Mouse (Mus musculus) intestine, postnatal 0 days (tissue): ENCODE results near the gene Tcl1b5. TPM values are rescaled to one million over a fixed set of nuclear protein-coding genes. Genes with fewer than 3 reads are reported as not detected.
"Not testable (repeated sequence)": the region's sequence is repeated elsewhere in the genome, so short reads cannot be mapped to it uniquely, and the experiment has no call there.

Experiments
- ATAC-seq: fragments of 200-750 bp; cut with Nextera tagmentation; 2 replicates; pipeline ENCODE4 v1.8.0; 2017; ENCODE audit warnings: mild to moderate bottlenecking, moderate TSS enrichment, moderate library complexity
- H3K27ac ChIP-seq: fragments of 300-500 bp; sonication (generic); 2 replicates; pipeline ENCODE4 v1.5.1; 2014; ENCODE audit warnings: mild to moderate bottlenecking, low read depth, low read length, moderate library complexity
- H3K27me3 ChIP-seq: fragments of 300-500 bp; sonication (generic); replicated peaks from 2 replicates; pipeline ENCODE4 v1.6.1; 2014; ENCODE audit warnings: low read length, mixed read lengths; ENCODE audit not compliant: control insufficient read depth, insufficient read depth
- H3K36me3 ChIP-seq: fragments of 300-500 bp; sonication (generic); 2 replicates; pipeline ENCODE4 v1.6.1; 2014; ENCODE audit warnings: mild to moderate bottlenecking, moderate library complexity; ENCODE audit not compliant: control insufficient read depth, insufficient read depth
- H3K4me1 ChIP-seq: fragments of 300-500 bp; sonication (generic); replicated peaks from 2 replicates; pipeline ENCODE4 v1.6.1; 2014; ENCODE audit warnings: antibody characterized with exemption, low read length, mixed read lengths; ENCODE audit not compliant: control insufficient read depth, insufficient read depth
- H3K4me2 ChIP-seq: fragments of 300-500 bp; sonication (generic); replicated peaks from 2 replicates; pipeline ENCODE4 v1.6.1; 2014; ENCODE audit warnings: low read depth, mild to moderate bottlenecking, moderate library complexity
- H3K4me3 ChIP-seq: fragments of 300-500 bp; sonication (generic); 2 replicates; pipeline ENCODE4 v1.5.1; 2014; ENCODE audit warnings: low read depth, low read length
- H3K9ac ChIP-seq: fragments of 300-500 bp; sonication (generic); 2 replicates; pipeline ENCODE4 v1.6.1; 2014; ENCODE audit warnings: mild to moderate bottlenecking, low read depth, low read length
- H3K9me3 ChIP-seq: fragments of 300-500 bp; sonication (generic); 2 replicates; pipeline ENCODE4 v1.6.1; 2016; ENCODE audit warnings: mixed run types; ENCODE audit not compliant: control insufficient read depth
- CTCF ChIP-seq: sonication (generic); IDR thresholded peaks from 2 replicates; pipeline ENCODE4 v1.5.1; 2016; ENCODE audit warnings: low read depth, mild to moderate bottlenecking, control low read depth, antibody characterized with exemption, moderate library complexity
- WGBS: fragments of 180-500 bp; shearing (Covaris S2); extraction: QIAGEN DNeasy Blood & Tissue Kit; methylation state at CpG from one replicate; pipeline ENCODE4 v1.1.7; 2014; 5-methylcytosine and 5-hydroxymethylcytosine counted together
- polyA plus RNA-seq: library from polyadenylated mRNA; unstranded; fragments of >200 nt; fragmentation: Nextera tagmentation; extraction: Ambion mirVana; gene quantifications from 2 replicates; pipeline ENCODE4 v1.2.1, GENCODE M21; 2015

Tcl1b5 gene
- not detected in 2 replicates for polyA plus RNA-seq

DNA sequence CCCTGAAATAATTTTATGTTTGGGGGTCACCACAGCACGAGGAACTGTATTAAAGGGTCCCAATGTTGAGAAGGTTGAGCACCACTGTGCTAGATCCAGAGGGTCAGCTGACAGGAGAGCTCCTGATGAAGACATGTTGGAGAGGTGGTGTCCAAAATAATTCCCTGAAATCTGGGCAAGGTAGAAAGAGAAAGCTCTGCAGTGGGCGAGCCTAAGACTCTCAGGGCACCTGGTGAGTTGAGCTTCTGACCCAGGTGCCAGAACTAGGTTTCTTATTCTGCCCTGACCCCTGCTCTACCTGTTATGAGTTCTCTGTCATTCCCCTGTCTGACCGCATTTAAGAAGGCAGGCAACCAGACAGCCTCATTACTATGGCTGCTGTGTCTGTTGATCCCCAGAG lies at the start of gene Tcl1b5:
Tcl1b5 (plus strand) TSS at position 301 of the 400 bp plus-strand sequence.
- WGBS = 51% methylated on average over 3 of the region's 3 CpGs
- H3K27me3 ChIP-seq = not testable (repeated sequence)

GRCm38 (mm10) chr12:105126516-105126915 lies 49.6 kb upstream of the Tcl1b5 start:
- TF ChIP-seq CTCF = no peak
- ATAC-seq = no peak
- no peaks in the 10 kb centered on the region for H3K4me1 ChIP-seq
- H3K27ac ChIP-seq = no peak overlapping the region
- H3K36me3 ChIP-seq = no peaks in the 10 kb centered on the region
- H3K4me2 ChIP-seq = no peak overlapping the region
- H3K4me3 ChIP-seq = no peak overlapping the region
- H3K9ac ChIP-seq = no peak overlapping the region
- H3K9me3 ChIP-seq = no peaks in the 10 kb centered on the region
- no peaks in the 10 kb centered on the region for H3K27me3 ChIP-seq
- 77% methylated on average over 4 of the region's 4 CpGs for WGBS

More for the DNA sequence above, at the start of gene Tcl1b5:
- not testable (repeated sequence) for H3K4me3 ChIP-seq, H3K27ac ChIP-seq, H3K4me2 ChIP-seq, H3K4me1 ChIP-seq, ATAC-seq, H3K9me3 ChIP-seq, H3K36me3 ChIP-seq, H3K9ac ChIP-seq

DNA sequence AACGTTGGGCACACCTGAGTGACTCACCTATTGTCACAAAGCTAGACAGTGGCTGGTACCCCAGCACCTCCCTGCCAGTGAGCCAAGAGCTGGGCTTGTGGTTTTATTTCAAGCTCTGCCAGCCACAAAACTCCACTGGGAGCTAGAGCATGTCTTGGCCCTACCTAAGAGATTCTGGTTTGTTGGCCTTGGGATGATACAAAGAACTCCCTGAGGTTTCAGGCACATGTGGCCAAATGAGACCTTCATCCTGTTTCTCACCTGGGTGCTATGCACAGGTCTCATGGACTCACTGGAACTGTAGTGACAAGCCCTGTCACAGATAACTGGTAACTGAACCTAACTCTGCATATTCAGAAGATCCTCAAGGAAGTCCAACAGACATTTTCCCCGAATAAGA lies 48.5 kb upstream of the Tcl1b5 start:
- TF ChIP-seq CTCF = no peak
- ATAC-seq = no peak
- Histone ChIP-seq H3K4me2 (no peak overlapping the region), H3K9me3 (no peaks in the 10 kb centered on the region), H3K36me3 (no peaks in the 10 kb centered on the region), H3K27ac (no peak overlapping the region), H3K4me1 (no peaks in the 10 kb centered on the region), H3K4me3 (no peak overlapping the region), H3K9ac (no peak overlapping the region), H3K27me3 (no peaks in the 10 kb centered on the region)
- WGBS = 85% methylated on average over 2 of the region's 2 CpGs

GRCm38 (mm10) chr12:105129494-105130205 lies 46.5 kb upstream of the Tcl1b5 start:
- not testable (repeated sequence) for H3K4me1 ChIP-seq, H3K36me3 ChIP-seq, H3K27ac ChIP-seq, H3K9ac ChIP-seq, H3K4me3 ChIP-seq, H3K27me3 ChIP-seq, H3K4me2 ChIP-seq, ATAC-seq, H3K9me3 ChIP-seq
- WGBS = 53% methylated on average over 3 of the region's 3 CpGs

DNA sequence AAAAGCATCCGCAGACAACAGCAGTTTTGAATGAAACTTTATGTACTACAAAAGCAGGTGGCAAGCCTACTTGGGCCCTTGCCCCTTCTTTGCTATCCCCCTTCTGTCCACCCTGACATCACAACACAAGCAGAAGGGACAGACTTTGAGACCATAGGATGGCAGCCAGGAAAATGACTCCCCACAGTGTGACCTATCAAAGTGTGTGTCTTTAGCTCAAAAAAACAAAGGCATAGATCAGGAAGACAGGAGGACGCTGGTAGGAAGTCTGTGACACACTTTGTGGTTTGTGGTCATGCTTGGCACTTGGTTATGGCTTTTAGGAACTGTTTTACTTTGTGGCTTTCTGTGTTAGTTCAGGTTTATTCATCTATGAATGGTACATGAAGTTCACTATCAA lies 42.0 kb upstream of the Tcl1b5 start:
- not testable (repeated sequence) for H3K36me3 ChIP-seq, H3K27me3 ChIP-seq, H3K4me3 ChIP-seq, ATAC-seq, H3K4me2 ChIP-seq, H3K9me3 ChIP-seq, H3K27ac ChIP-seq, H3K4me1 ChIP-seq, H3K9ac ChIP-seq
- WGBS = 65% methylated on average over 2 of the region's 2 CpGs

DNA sequence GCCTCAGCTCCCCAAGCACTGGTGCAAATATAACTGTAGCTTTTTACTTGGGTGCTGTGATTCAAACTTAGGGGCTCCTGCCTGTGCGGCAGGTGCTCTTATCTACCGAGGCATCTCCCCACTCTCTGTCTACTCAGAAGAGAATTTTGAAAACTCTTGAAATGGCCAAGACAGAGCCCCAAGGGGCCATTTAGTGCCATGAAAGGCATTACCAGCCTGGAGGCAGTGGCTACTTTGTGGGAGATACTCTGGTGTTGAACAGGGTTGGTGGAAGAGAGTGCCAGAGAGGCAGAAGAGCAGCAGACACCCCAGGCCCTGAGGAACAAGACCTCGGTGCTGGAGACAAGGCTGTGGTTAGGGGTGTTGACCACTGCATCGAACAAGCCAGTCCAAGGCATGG lies 41.3 kb upstream of the Tcl1b5 start:
- H3K4me1 ChIP-seq, H3K9ac ChIP-seq, H3K36me3 ChIP-seq, H3K27me3 ChIP-seq, H3K4me2 ChIP-seq, ATAC-seq, H3K9me3 ChIP-seq, H3K27ac ChIP-seq, H3K4me3 ChIP-seq: not testable (repeated sequence)
- WGBS = 78% methylated on average over 4 of the region's 4 CpGs

- not testable (repeated sequence) for H3K4me2 ChIP-seq, H3K36me3 ChIP-seq, H3K9me3 ChIP-seq, ATAC-seq, H3K9ac ChIP-seq, H3K4me3 ChIP-seq, H3K27me3 ChIP-seq, H3K27ac ChIP-seq, H3K4me1 ChIP-seq
- WGBS = 80% methylated on average over 1 of the region's 1 CpGs
These were observed 38.4 kb upstream of the Tcl1b5 start for GRCm38 (mm10) chr12:105137729-105138128.
